Mouse (Mus musculus) lung, postnatal 0 days (tissue): ENCODE results near the gene Dnmbp.

ENCODE experiments used
- CTCF ChIP-seq: IDR thresholded peaks from 2 replicates; pipeline ENCODE4 v1.5.1; 2016; ENCODE audit warnings: antibody characterized with exemption, mild to moderate bottlenecking
- EP300 ChIP-seq: IDR thresholded peaks from 2 replicates; pipeline ENCODE4 v1.6.1; 2016; ENCODE audit warnings: antibody characterized with exemption, mild to moderate bottlenecking, control low read depth

- no peak for TF ChIP-seq EP300
- no peak for TF ChIP-seq CTCF
Observed at GRCm38 (mm10) chr19:43905136-43905535, 34.9 kb downstream of the Dnmbp start.
